Mouse (Mus musculus) lung, embryonic 14.5 days (tissue): ENCODE data around the gene Irx3. TPM values are rescaled to one million over a fixed set of nuclear protein-coding genes. Genes with fewer than 3 reads are reported as not detected.

Experiments
- ATAC-seq: fragments of 200-750 bp; cut with Nextera tagmentation; 2 replicates; pipeline ENCODE4 v1.8.0; 2017; ENCODE audit warnings: mild to moderate bottlenecking, moderate TSS enrichment, moderate library complexity; ENCODE audit not compliant: insufficient read depth
- DNase-seq: peaks from one replicate; pipeline ENCODE4 v3.0.0-alpha.2; 2015
- H3K27ac ChIP-seq: fragments of 300-500 bp; sonication (generic); 2 replicates; pipeline ENCODE4 v1.5.1; 2014; ENCODE audit warnings: low read depth, mild to moderate bottlenecking, moderate library complexity
- H3K27me3 ChIP-seq: fragments of 300-500 bp; sonication (generic); 2 replicates; pipeline ENCODE4 v1.6.1; 2014; ENCODE audit warnings: low read length, control low read depth; ENCODE audit not compliant: insufficient read depth
- H3K36me3 ChIP-seq: fragments of 300-500 bp; sonication (generic); 2 replicates; pipeline ENCODE4 v1.6.1; 2014; ENCODE audit warnings: control low read depth; ENCODE audit not compliant: insufficient read depth
- H3K4me1 ChIP-seq: fragments of 300-500 bp; sonication (generic); 2 replicates; pipeline ENCODE4 v1.6.1; 2014; ENCODE audit warnings: antibody characterized with exemption, control low read depth; ENCODE audit not compliant: insufficient read depth
- H3K4me2 ChIP-seq: fragments of 300-500 bp; sonication (generic); 2 replicates; pipeline ENCODE4 v1.6.1; 2014; ENCODE audit warnings: mild to moderate bottlenecking
- H3K4me3 ChIP-seq: fragments of 300-500 bp; sonication (generic); 2 replicates; pipeline ENCODE4 v1.5.1; 2014; ENCODE audit warnings: low read depth, low read length
- H3K9ac ChIP-seq: fragments of 300-500 bp; sonication (generic); 2 replicates; pipeline ENCODE4 v1.6.1; 2014
- H3K9me3 ChIP-seq: fragments of 300-500 bp; sonication (generic); 2 replicates; pipeline ENCODE4 v1.6.1; 2016; ENCODE audit warnings: low read depth, low read length, control low read depth
- CTCF ChIP-seq: IDR thresholded peaks from 2 replicates; pipeline ENCODE4 v1.5.1; 2016; ENCODE audit warnings: antibody characterized with exemption, low read depth
- WGBS: fragments of 180-500 bp; shearing (Covaris S2); extraction: QIAGEN DNeasy Blood & Tissue Kit; methylation state at CpG from one replicate; pipeline ENCODE4 v1.1.7; 2014; 5-methylcytosine and 5-hydroxymethylcytosine counted together
- polyA plus RNA-seq: library from polyadenylated mRNA; unstranded; fragments of >200 nt; fragmentation: Nextera tagmentation; extraction: Ambion mirVana; gene quantifications from 2 replicates; pipeline ENCODE4 v1.2.1, GENCODE M21; 2014

The Irx3 gene
- polyA plus RNA-seq, 1 experiment from 2014 or later: 29.9 TPM

- no peak for ATAC-seq
These were observed 4.1 kb downstream of the Irx3 start for GRCm38 (mm10) chr8:91797626-91798271.

GRCm38 (mm10) chr8:91793846-91794245, 8.0 kb downstream of the Irx3 start:
- TF ChIP-seq CTCF: no peak
- H3K27ac ChIP-seq: no peak overlapping the region
- no peak overlapping the region for H3K9ac ChIP-seq
- H3K36me3 ChIP-seq: no peaks in the 10 kb centered on the region
- H3K27me3 ChIP-seq: peaks cover 36% of the 10 kb centered on the region
- no peak overlapping the region for H3K4me2 ChIP-seq
- 50% methylated on average over 6 of the region's 6 CpGs for WGBS
- H3K4me3 ChIP-seq: no peak overlapping the region
- no peaks in the 10 kb centered on the region for H3K9me3 ChIP-seq
- DNase-seq: no peak
- no peak for ATAC-seq
- no peaks in the 10 kb centered on the region for H3K4me1 ChIP-seq

More at GRCm38 (mm10) chr8:91797626-91798271, 4.1 kb downstream of the Irx3 start:
- H3K27me3 ChIP-seq: peaks cover 74% of the 10 kb centered on the region
- DNase-seq: peak; percentile 76
- H3K9me3 ChIP-seq: no peaks in the 10 kb centered on the region
- H3K36me3 ChIP-seq: 0 out of 2 replicates have a peak, but pooled peaks cover 4% of the 10 kb centered on the region
- H3K27ac ChIP-seq: peak overlapping the region; percentile 39
- H3K4me1 ChIP-seq: no peaks in the 10 kb centered on the region
- 2% methylated on average over 35 of the region's 35 CpGs for WGBS
- peak overlapping the region; percentile 89 for H3K9ac ChIP-seq
- peak; percentile 66 for TF ChIP-seq CTCF
- H3K4me3 ChIP-seq: peak overlapping the region; percentile 66
- H3K4me2 ChIP-seq: peak overlapping the region; percentile 85

- TF ChIP-seq CTCF: no peak
- no peak for DNase-seq
- H3K4me2 ChIP-seq: no peak overlapping the region
- WGBS: 80% methylated on average over 9 of the region's 9 CpGs
- no peak overlapping the region for H3K27ac ChIP-seq
- no peak overlapping the region for H3K9ac ChIP-seq
- no peaks in the 10 kb centered on the region for H3K36me3 ChIP-seq
- H3K27me3 ChIP-seq: no peaks in the 10 kb centered on the region
- H3K4me1 ChIP-seq: no peaks in the 10 kb centered on the region
- no peak for ATAC-seq
- no peak overlapping the region for H3K4me3 ChIP-seq
- H3K9me3 ChIP-seq: 0 out of 2 replicates have a peak, but pooled peaks cover 4% of the 10 kb centered on the region
These were observed 14.5 kb downstream of the Irx3 start for GRCm38 (mm10) chr8:91787194-91787895.

GRCm38 (mm10) chr8:91782940-91783339, 18.9 kb downstream of the Irx3 start:
- Histone ChIP-seq H3K9ac (no peak overlapping the region), H3K4me2 (no peak overlapping the region), H3K27me3 (no peaks in the 10 kb centered on the region), H3K4me3 (no peak overlapping the region), H3K36me3 (no peaks in the 10 kb centered on the region), H3K27ac (no peak overlapping the region), H3K4me1 (no peaks in the 10 kb centered on the region), H3K9me3 (0 out of 2 replicates have a peak, but pooled peaks cover 1% of the 10 kb centered on the region)
- ATAC-seq (no peak), DNase-seq (no peak)
- 82% methylated on average over 5 of the region's 5 CpGs for WGBS
- TF ChIP-seq CTCF: no peak

GRCm38 (mm10) chr8:91782201-91782600, 19.7 kb downstream of the Irx3 start:
- H3K36me3 ChIP-seq: no peaks in the 10 kb centered on the region
- no peaks in the 10 kb centered on the region for H3K9me3 ChIP-seq
- no peaks in the 10 kb centered on the region for H3K27me3 ChIP-seq
- DNase-seq: no peak
- no peak overlapping the region for H3K4me2 ChIP-seq
- ATAC-seq: no peak
- 58% methylated on average over 7 of the region's 7 CpGs for WGBS
- H3K4me3 ChIP-seq: no peak overlapping the region
- TF ChIP-seq CTCF: no peak
- H3K9ac ChIP-seq: no peak overlapping the region
- H3K4me1 ChIP-seq: no peaks in the 10 kb centered on the region
- H3K27ac ChIP-seq: no peak overlapping the region

GRCm38 (mm10) chr8:91780648-91781047, 21.2 kb downstream of the Irx3 start:
- Histone ChIP-seq H3K36me3 (no peaks in the 10 kb centered on the region), H3K9ac (no peak overlapping the region)

GRCm38 (mm10) chr8:91768857-91769256, 33.0 kb downstream of the Irx3 start:
- TF ChIP-seq CTCF: no peak
- WGBS: 68% methylated on average over 6 of the region's 6 CpGs

More at GRCm38 (mm10) chr8:91780648-91781047, 21.2 kb downstream of the Irx3 start:
- no peak for DNase-seq
- Histone ChIP-seq H3K4me1 (no peaks in the 10 kb centered on the region), H3K27me3 (no peaks in the 10 kb centered on the region), H3K27ac (no peak overlapping the region), H3K4me3 (no peak overlapping the region), H3K4me2 (no peak overlapping the region), H3K9me3 (no peaks in the 10 kb centered on the region)
- ATAC-seq: no peak
- 55% methylated on average over 3 of the region's 3 CpGs for WGBS
- TF ChIP-seq CTCF: no peak

More at GRCm38 (mm10) chr8:91768857-91769256, 33.0 kb downstream of the Irx3 start:
- H3K27me3 ChIP-seq: no peaks in the 10 kb centered on the region
- no peak overlapping the region for H3K4me2 ChIP-seq
- DNase-seq (no peak), ATAC-seq (no peak)
- H3K9me3 ChIP-seq: no peaks in the 10 kb centered on the region
- no peak overlapping the region for H3K9ac ChIP-seq
- H3K4me1 ChIP-seq: no peaks in the 10 kb centered on the region
- H3K36me3 ChIP-seq: no peaks in the 10 kb centered on the region
- no peak overlapping the region for H3K4me3 ChIP-seq
- H3K27ac ChIP-seq: no peak overlapping the region
